Mouse (Mus musculus): ENCODE measurements at regions not wholly inside any gene's neighbourhood (a gene's known extent, or its start where the extent isn't known, plus 50 kb on each side); places are given as distances from the start of the nearest gene placed in this dataset.
A peak's percentile ranks its signal among the peaks of the same experiment; 100 is the strongest.

DNA sequence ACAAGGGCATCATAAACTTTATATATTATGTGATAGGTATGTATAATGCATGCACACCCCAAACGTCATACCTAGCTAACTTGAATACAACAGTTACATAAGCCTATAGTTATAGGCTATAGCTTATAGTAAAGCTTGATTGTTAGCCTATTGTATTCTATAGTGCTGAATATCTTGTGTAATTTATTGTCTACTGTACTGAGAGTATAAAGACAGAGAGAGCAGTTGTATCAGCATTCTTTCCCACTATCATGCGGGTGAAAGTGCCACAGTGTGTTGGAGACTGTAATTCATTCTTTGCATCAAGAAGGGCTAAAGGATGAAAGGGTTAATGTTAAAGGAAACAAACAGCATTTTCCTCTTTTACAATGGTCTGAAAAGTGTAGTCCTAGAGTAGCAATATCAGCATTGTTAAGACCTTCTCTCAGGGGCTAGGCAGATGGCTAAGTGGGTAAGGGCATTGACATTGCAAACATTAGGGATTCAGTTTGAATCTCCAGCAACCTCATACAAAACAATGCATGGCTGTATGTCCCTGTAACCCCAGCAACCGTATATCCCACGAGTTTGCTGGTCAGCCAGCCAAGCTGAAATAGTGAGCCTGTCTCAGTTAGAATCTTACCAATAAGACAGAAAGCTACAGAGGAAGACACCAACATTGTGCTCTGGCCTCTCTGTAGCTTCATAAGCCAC is 340.8 kb upstream of the Jag1 start:
- no peak for DNase-seq (ENCODE audit: extremely low spot score, low spot score)

DNA sequence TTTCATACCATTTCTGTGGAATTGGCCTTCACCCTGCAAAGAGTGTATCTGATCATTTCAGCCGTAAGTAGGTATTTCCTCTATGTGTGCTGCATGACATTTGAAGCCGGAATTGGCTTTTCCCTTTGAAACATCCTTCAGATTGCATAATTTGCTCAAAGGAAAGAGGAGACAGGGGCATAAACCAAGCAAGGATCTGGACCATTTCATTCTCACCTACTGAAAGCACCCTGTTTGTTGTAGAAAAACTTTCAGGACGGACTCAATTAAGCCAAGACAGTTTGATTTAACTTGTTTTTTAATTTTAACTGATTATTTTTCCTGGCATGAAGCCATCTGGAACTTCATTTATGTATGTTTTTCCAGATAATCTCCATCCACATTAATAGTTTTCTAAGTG is 340.0 kb upstream of the Jag1 start:
- DNase-seq (ENCODE audit: extremely low spot score, low spot score), result no peak

- DNase-seq (ENCODE audit: extremely low spot score, low spot score), result no peak
Observed at GRCm38 (mm10) chr2:137446919-137447318, 330.5 kb upstream of the Jag1 start.

DNA sequence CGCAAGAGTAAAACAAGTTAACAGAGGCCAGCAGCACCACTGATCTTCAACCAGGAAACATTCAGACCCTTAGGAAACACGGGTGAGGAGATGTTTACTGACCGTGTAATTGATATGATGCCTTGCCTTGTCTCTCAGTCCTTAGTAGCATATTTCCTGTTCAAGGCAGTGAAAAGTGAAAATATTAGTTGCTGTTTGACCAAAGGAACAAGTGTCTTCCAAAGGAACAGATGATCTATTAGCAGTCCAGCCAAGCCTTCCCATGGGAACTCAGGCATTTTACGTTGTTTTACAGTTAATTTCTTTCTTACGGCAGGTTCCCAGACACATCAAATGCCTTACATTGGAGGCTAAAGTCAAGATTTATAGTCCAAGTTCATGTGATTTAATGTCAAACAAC is 321.3 kb upstream of the Jag1 start:
- DNase-seq (ENCODE audit: extremely low spot score, low spot score), result no peak

DNA sequence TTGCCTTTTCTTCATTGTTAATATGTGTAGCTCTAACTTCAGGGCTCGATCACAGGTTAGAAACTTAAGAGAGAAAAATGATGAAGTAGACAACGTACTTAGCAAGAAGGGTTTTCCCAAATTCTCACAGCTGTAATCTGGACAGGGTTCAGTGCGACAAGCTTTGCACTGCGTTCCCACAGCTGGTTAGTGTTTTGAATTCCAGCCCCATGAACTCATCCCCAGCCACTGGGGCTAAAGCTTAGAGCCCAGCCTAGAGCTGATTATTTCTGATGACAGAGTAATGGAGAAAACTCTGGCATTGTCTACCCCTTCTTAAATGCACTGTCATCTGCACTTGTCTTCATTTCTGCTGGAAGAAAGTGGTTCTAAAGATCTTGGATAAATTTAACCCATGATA is 319.7 kb upstream of the Jag1 start:
- no peak for DNase-seq (ENCODE audit: extremely low spot score, low spot score)

- DNase-seq (ENCODE audit: extremely low spot score, low spot score), result no peak
Observed at GRCm38 (mm10) chr2:137422656-137423055, 306.2 kb upstream of the Jag1 start.

GRCm38 (mm10) chr2:137419678-137420077 is 303.2 kb upstream of the Jag1 start:
- no peak for DNase-seq (ENCODE audit: extremely low spot score, low spot score)

GRCm38 (mm10) chr2:137417691-137418090 is 301.2 kb upstream of the Jag1 start:
- DNase-seq (ENCODE audit: extremely low spot score, low spot score), result no peak

DNA sequence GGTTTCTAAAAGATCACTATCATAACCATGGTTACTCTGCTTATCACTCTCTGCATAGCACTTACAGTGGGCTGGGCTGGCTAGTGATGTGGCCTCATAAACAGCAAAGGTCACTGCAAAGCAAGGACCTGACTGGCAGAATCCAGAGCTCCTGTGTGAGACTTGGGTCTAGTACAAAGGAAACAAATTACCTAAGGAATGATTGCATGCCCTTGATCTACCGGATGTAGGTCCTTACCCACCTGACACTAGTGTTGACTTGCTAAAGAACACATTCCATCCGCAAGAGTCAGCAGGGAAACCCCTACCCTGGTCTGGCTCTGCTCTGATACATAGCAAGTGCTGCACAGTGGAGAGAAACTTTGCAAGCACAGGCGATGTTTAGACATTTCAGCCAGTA is 297.0 kb upstream of the Jag1 start:
- no peak for DNase-seq (ENCODE audit: extremely low spot score, low spot score)

- no peak for DNase-seq (ENCODE audit: extremely low spot score, low spot score)
Observed at GRCm38 (mm10) chr2:137409611-137410010, 293.2 kb upstream of the Jag1 start.

DNA sequence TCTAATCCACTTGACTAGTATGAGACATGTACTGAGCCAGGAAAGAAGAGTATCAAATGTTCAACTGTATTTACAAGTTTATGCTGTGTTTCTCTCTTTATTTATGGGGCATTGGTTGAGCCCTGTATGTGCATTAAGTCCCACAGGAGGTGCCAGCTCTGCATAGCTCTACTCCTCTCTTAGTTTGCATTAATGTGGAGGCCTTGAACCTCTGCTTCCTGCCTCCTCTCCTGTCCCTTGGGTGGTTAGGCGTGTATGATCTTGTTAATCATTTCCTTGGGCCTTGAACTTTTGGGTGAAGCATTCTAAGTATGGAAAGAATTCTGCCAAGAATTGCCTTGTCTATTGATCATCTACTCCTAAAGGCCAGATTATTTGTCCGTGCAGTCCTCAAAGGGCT is 291.9 kb upstream of the Jag1 start:
- no peak for DNase-seq (ENCODE audit: extremely low spot score, low spot score)

DNA sequence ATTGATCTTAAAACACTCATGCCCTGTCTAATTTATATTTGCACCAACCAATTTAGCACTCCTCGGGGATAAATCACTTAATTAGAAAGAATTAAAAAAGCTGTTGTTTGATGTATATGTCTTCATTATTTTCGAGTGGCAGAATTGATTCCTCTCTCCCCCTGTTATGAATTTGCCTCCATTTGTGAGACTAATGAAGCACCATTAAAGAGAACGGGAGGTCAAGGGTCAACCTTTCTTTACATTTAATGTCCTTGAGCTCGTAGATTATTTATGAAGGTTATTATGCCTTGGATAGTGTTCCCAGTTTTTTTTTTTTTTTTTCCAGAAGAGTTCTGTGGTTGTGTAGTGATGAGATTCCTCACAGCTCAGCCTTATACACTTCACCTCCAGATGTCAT is 277.0 kb upstream of the Jag1 start:
- no peak for DNase-seq (ENCODE audit: extremely low spot score, low spot score)

DNA sequence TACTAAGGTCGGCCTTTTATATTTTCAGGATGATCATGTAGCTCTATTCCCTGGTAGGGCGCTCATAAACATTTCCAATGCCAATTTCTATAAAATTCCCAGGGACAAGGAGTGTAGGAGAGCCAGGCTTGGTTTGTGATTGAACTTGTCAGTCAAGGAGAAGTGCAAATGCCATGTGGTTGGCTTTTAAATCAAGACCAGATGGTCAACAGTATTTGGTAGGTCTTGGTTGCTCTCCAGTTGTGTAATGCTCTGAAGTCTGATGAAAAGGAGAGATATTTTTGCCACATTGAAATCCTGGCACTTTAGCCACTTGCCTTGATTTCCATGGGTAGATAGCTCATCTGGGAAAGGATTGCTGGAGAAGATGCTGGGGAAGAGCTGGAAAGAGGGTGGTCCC is 263.4 kb upstream of the Jag1 start:
- no peak for DNase-seq (ENCODE audit: extremely low spot score, low spot score)

GRCm38 (mm10) chr2:137375346-137375745 is 258.9 kb upstream of the Jag1 start:
- DNase-seq (ENCODE audit: extremely low spot score, low spot score), result no peak

DNA sequence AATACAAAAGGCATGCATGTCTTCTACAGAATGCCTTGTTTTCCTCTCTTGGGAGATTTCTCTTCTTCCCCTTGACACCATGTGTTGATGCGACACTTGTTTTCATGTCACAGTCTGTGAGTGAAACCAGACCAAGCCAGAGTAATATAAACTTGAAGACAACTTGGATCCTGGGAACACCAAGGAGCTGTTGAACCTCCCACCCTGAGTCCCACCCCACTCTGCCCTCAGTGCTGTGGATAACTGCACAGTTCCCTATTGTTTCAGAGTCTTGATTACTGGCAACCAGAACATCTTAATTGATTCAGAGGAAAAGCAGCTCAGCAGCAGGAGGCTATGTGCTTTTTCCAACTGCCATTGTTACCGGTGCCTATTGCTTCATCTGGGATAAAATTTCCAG is 254.6 kb upstream of the Jag1 start:
- peak; percentile 8 for DNase-seq (ENCODE audit: extremely low spot score, low spot score)

GRCm38 (mm10) chr2:137363006-137363405 is 246.6 kb upstream of the Jag1 start:
- no peak for DNase-seq (ENCODE audit: extremely low spot score, low spot score)

DNA sequence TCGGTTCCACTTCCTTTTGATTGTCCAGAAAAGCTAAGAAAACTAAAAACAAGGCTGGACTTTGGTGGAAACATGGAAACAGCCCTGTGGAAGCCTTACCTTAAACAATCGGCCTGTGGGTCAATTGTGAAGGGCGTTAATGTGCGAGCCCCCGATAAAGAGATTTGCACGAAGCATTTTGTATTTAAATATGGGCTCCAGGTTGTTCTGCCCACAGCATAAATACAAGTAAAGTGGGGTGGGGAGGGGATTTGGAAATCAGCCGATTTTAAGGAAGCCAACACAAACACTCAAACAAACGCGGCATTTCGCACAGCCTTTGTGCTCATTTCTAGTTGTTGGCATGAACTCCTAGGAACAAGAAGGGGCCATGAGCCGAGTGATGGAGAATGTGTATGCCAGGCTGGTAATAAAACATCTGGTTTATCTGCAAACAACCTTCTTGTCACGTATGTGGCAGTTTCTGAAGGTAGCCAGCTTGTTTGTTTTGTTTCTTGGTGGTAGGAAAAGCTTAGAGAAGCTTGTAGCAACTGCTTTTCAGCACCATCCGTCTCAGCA is 240.8 kb upstream of the Jag1 start:
- DNase-seq (ENCODE audit: extremely low spot score, low spot score), result no peak

- no peak for DNase-seq (ENCODE audit: extremely low spot score, low spot score)
Observed at GRCm38 (mm10) chr2:137343736-137344135, 227.3 kb upstream of the Jag1 start.

GRCm38 (mm10) chr2:137329995-137330394 is 213.6 kb upstream of the Jag1 start:
- DNase-seq (ENCODE audit: extremely low spot score, low spot score), result no peak

DNA sequence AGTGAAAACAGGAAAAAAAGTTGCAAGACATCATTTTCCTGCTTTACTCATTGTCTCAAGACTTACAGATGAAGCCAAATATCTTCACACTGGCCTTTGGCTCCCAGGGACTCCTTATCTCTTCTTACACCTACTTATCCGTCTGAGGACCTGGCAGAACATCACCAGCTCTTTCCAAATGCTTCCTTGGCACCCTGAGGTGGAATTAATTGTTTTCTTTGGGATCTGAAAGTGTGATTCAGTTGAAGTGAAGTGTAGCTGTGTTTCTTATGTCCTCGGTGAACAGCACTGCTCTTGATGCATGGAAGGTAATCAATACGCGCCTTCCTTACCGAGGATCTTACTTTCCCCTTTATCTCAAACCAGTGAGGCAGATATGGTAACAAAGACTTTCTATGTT is 207.0 kb upstream of the Jag1 start:
- DNase-seq (ENCODE audit: extremely low spot score, low spot score), result no peak

DNA sequence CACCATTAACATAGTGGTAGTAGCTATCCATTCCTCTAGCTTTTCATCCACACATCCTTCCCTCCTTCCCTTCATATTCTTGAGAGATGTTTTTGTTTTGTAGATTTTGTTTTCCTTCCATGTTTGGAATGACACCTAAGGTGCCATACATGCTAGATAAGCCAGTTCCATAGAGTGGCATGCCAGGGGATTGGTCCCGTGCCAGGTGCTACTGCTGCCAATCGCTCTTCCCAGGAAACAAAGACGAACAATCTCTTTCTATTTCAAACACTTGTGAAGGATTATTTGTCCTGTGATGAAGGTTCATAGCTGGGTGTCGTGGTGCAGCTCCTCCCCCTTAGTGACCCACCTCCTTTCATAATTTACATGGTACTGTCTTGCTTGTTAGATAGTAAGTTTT is 194.1 kb upstream of the Jag1 start:
- DNase-seq (ENCODE audit: extremely low spot score, low spot score), result no peak

GRCm38 (mm10) chr2:137308116-137308515 is 191.7 kb upstream of the Jag1 start:
- DNase-seq (ENCODE audit: extremely low spot score, low spot score), result no peak

DNA sequence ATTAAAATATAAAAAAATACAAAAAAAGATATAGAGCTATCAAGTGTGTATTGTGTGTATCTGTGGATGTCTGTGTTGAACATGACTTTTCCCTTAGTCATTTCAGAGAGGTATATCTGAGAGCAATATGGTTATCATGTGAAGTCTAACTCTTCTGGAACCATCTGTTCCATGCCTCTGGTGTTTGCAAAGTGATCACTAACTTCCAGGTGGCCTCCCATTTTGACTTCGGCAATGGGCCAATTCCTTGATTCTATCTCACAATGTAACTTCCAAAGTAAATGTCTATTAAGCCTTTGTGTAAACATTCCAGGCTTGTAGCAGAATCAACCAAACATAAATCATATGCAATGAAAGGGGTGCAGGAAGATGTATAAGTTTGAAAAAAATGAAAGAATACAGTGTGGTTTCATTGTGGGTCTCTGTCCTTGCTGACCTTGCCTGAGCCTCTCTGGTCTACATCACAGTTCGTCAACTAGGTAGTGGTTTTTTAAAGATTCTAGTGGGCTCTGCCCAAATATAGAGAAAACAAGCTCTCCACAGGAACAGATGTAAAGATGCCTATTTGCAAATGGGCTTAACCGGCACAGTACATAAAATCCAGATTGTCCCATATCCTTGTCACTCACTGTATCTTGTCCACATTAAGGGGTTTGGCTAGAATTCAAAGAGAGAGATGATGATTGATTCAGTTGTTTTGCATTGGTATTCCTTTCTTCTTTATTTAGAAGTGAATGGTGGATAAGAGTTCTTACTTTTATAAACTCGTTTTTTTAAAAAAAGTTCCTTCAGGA is 185.2 kb upstream of the Jag1 start:
- no peak for DNase-seq (ENCODE audit: extremely low spot score, low spot score)
